Mouse (Mus musculus): ENCODE measurements around the gene Rhbg. TPM values are rescaled to one million over a fixed set of nuclear protein-coding genes. Genes with fewer than 3 reads are reported as not detected.
"Not testable (repeated sequence)": the region's sequence is repeated elsewhere in the genome, so short reads cannot be mapped to it uniquely, and the experiment has no call there.

Gene Rhbg
- not detected for total RNA-seq (2021)

- no peak for DNase-seq (ENCODE audit: low spot score in 2 of 2)
- intact Hi-C loops (cut with DNase I): no loop called here
These were observed at the start of gene Rhbg for GRCm38 (mm10) chr3:88254268-88254926. Gene Rhbg (minus strand): TSS chr3:88254709.

GRCm38 (mm10) chr3:88299172-88299571 lies 44.7 kb upstream of the Rhbg start:
- intact Hi-C loops (cut with DNase I): no loop called here
- no peak for DNase-seq (ENCODE audit: low spot score in 2 of 2)

- intact Hi-C loops (cut with DNase I): no loop called here
- DNase-seq (ENCODE audit: low spot score in 2 of 2): peak; percentile 54 to 76
These were observed 42.9 kb upstream of the Rhbg start for GRCm38 (mm10) chr3:88297321-88297851.

- intact Hi-C loops (cut with DNase I): loop anchor here (1.0 kb wide), 1 partner anchor 40 kb away; the partner anchor contains the start of genes Smg5 and Tmem79
- DNase-seq (ENCODE audit: low spot score in 2 of 2): peak; percentile 96 to 100
These were observed 42.2 kb upstream of the Rhbg start, which contains the start of the genes Tsacc and Cct3 for GRCm38 (mm10) chr3:88296561-88297318. Gene Tsacc (minus strand): TSS chr3:88296999. Gene Cct3 (plus strand): TSS chr3:88297116.

GRCm38 (mm10) chr3:88296110-88296560 lies 41.6 kb upstream of the Rhbg start:
- no peak for DNase-seq (ENCODE audit: low spot score in 2 of 2)
- intact Hi-C loops (cut with DNase I): loop anchor here (1.0 kb wide), 1 partner anchor 40 kb away; the partner anchor contains the start of genes Smg5 and Tmem79

- intact Hi-C loops (cut with DNase I): not testable (repeated sequence)
These were observed 40.8 kb upstream of the Rhbg start for GRCm38 (mm10) chr3:88295272-88295671.

DNA sequence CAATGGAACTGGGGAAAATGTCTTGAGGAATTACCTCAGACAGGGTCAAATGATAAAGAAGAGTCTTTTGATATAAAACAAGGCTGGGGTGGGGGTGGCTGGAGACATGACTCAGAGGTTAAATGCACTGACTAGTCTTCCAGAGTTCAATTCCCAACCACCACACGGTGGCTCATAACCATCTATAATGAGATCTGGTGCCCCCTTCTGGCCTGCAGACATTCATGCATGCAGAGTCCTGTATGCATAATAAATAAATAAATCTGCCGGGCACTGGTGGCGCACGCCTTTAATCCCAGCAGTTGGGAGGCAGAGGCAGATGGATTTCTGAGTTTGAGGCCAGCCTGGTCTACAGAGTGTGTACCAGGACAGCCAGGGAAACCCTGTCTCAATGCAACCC lies 37.5 kb upstream of the Rhbg start:
- DNase-seq (ENCODE audit: low spot score in 2 of 2): peak in 1 of 2 experiments; percentile 32
- intact Hi-C loops (cut with DNase I): no loop called here

More at GRCm38 (mm10) chr3:88295272-88295671, 40.8 kb upstream of the Rhbg start:
- not testable (repeated sequence) for DNase-seq (ENCODE audit: low spot score in 2 of 2)

- DNase-seq (ENCODE audit: low spot score in 2 of 2); intact Hi-C loops (cut with DNase I): not testable (repeated sequence)
These were observed 33.7 kb upstream of the Rhbg start for GRCm38 (mm10) chr3:88288133-88288713.

DNA sequence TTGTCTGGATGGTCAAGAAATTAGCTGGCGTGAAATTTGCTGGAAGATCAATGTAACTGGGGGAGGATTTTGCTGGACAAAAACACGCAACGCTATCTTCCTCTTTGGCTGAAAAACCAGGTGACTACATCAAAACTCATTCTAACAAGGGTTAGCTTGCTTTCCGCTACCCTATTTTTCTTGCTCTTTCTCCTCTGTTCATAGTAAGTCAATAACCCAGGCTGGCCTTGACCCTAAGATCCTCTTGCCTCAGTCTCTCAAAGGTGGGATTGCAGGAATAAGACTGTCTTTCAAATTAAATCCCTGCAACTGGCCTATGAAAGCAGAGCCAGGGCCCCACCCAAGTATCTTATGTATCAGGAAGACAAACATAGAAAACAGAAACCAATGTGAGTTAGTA lies 32.6 kb upstream of the Rhbg start, which contains the start of gene Gm38392:
Gm38392 (minus strand) TSS at position 101 of the 400 bp plus-strand sequence.
- no peak for DNase-seq (ENCODE audit: low spot score in 2 of 2)
- intact Hi-C loops (cut with DNase I): no loop called here

- intact Hi-C loops (cut with DNase I); DNase-seq (ENCODE audit: low spot score in 2 of 2): not testable (repeated sequence)
These were observed 31.0 kb upstream of the Rhbg start for GRCm38 (mm10) chr3:88285565-88285895.

- intact Hi-C loops (cut with DNase I); DNase-seq (ENCODE audit: low spot score in 2 of 2): not testable (repeated sequence)
These were observed 30.5 kb upstream of the Rhbg start for GRCm38 (mm10) chr3:88284815-88285564.

DNA sequence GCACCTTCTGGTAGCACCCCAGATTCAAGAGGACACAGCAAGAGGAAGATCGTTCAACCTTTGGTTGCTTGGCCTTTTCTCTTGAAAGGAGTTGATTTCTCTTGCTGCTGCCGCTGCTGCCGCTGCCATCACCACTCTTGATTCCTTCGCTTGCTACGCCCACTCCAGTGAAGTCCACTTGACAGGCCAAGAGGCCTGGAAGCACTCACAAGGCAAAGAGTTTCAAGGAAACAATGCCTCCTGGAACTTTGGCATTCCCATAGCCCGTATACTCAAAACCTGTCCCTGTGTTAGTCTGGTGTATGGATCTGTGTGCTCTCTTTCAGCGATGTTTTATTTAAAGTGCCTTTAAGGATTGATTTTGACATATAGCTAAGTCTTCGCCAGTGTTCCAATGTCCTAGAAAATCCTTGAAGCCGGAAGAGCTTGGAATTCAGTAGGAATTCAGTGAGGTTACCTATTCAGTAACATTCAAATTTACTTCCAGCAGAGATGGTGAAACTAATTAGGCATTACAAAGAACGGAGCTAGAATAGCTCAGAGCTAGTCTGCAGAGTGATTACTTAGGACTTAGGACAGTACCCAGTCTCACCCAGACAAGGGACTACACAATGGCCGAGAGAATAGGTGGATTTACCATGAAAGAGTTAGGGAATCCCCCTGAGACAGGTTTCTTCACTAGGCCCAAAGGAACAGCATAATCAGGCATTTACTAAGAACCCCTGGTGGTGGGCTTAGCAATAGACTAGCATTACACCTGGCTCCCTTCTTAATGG lies 26.8 kb upstream of the Rhbg start:
- DNase-seq (ENCODE audit: low spot score in 2 of 2); intact Hi-C loops (cut with DNase I): not testable (repeated sequence)

DNA sequence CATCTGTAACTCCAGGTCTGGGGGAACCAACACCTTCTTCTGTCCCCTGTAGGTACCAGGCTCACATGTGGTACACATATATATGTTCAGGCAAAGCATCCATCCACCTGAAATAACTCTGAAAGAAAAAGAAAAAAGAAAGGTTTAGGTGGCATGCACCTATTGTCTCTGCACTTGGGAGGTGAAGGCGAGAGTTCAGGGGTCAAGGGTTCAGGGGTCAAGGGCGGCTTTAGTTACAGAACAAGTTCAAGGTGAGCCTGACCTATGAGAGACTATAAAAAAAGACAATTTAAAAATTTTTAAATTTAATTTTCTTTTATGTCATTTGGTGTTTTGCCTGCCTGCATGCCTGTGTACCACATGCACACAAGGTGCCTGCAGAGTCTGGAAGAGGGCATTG lies 25.5 kb upstream of the Rhbg start:
- intact Hi-C loops (cut with DNase I): no loop called here

GRCm38 (mm10) chr3:88276529-88277143 lies 22.1 kb upstream of the Rhbg start:
- peak in 1 of 2 experiments; percentile 43 for DNase-seq (ENCODE audit: low spot score in 2 of 2)
- intact Hi-C loops (cut with DNase I): loop anchor here (2.0 kb wide), 1 partner anchor 32 kb away; no protein-coding TSS in a partner anchor

More for the DNA sequence above, 25.5 kb upstream of the Rhbg start:
- no peak for DNase-seq (ENCODE audit: low spot score in 2 of 2)

- intact Hi-C loops (cut with DNase I): loop anchor here (2.0 kb wide), 1 partner anchor 31 kb away; no protein-coding TSS in a partner anchor
- DNase-seq (ENCODE audit: low spot score in 2 of 2): no peak
These were observed 21.6 kb upstream of the Rhbg start for GRCm38 (mm10) chr3:88276121-88276520.

DNA sequence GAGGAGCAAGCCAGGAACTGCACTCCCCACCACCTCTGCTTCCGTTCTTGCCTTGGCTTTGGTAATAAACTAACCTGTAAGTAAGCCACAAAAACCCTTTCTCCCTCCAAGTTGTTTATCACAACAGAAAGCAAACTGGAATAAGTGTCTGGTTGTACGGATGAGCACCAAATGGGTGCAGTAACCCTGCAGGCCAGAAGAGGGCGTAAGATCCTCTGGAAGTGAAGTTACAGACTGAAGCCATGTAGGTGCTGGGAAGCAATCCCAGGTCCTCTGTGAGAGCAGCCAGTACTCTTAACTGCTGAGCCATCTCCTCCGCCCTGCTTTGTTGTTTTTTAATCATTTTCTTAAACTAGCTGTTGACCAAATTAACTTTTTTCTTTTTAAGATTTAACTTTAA lies 19.5 kb upstream of the Rhbg start:
- intact Hi-C loops (cut with DNase I): no loop called here
- DNase-seq (ENCODE audit: low spot score in 2 of 2): no peak

DNA sequence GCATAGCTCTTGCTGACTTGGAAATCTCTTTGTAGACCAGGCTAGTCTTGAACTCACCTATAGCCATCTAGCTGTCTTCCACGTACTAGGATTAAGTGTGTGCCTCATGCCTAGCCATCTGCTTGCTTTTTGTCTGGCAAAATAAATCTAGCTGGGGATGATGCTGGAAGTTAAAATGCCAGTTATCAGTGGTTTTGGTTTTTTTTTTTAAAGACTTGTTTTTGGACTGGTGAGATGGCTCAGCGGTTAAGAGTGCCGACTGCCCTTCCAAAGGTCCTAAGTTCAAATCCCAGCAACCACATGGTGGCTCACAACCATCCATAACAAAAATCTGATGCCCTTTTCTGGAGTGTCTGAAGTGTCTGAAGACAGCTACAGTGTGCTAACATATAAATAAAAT lies 17.4 kb upstream of the Rhbg start:
- DNase-seq (ENCODE audit: low spot score in 2 of 2): no peak
- intact Hi-C loops (cut with DNase I): no loop called here

- intact Hi-C loops (cut with DNase I); DNase-seq (ENCODE audit: low spot score in 2 of 2): not testable (repeated sequence)
These were observed 16.8 kb upstream of the Rhbg start for GRCm38 (mm10) chr3:88271298-88271697.
